Mouse (Mus musculus) common myeloid progenitor, adult 5-6 weeks (primary cell): ENCODE data around the gene Cacnb1. TPM values are rescaled to one million over a fixed set of nuclear protein-coding genes. Genes with fewer than 3 reads are reported as not detected.

Experiments
- ATAC-seq: replicated peaks from 2 replicates; pipeline ENCODE4 v1.8.0; 2016; ENCODE audit warnings: low read depth, mild to moderate bottlenecking, moderate TSS enrichment, inconsistent platforms; ENCODE audit not compliant: poor library complexity, severe bottlenecking
- total RNA-seq: library from RNA; stranded (forward); fragments of 200-1000, 187-1606 nt; gene quantifications from 2 replicates; pipeline ENCODE4 v1.2.3, GENCODE M21; 2017

The Cacnb1 gene
- total RNA-seq, 1 experiment from 2014 or later, result not detected

GRCm38 (mm10) chr11:97994539-97995100, 28.2 kb downstream of the Cacnb1 start:
- ATAC-seq, result peak; percentile 67

- peak; percentile 48 for ATAC-seq
Observed at GRCm38 (mm10) chr11:97988530-97989096, 34.2 kb downstream of the Cacnb1 start.

- ATAC-seq, result peak; percentile 74
Observed at GRCm38 (mm10) chr11:97987551-97988526, 35.0 kb downstream of the Cacnb1 start.

GRCm38 (mm10) chr11:97986738-97987465, 35.9 kb downstream of the Cacnb1 start:
- ATAC-seq, result no peak

- no peak for ATAC-seq
Observed at GRCm38 (mm10) chr11:97985727-97986677, 36.8 kb downstream of the Cacnb1 start, which contains the start of gene Plxdc1. Gene Plxdc1, minus strand, starts transcription at chr11:97986444.

- no peak for ATAC-seq
Observed at GRCm38 (mm10) chr11:97983983-97984382, 38.9 kb downstream of the Cacnb1 start.

- ATAC-seq, result no peak
Observed at GRCm38 (mm10) chr11:97983506-97983905, 39.3 kb downstream of the Cacnb1 start.

- ATAC-seq, result no peak
Observed at GRCm38 (mm10) chr11:97982721-97983120, 40.1 kb downstream of the Cacnb1 start.

- no peak for ATAC-seq
Observed at GRCm38 (mm10) chr11:97980531-97980966, 42.3 kb downstream of the Cacnb1 start.

- no peak for ATAC-seq
Observed at GRCm38 (mm10) chr11:97979824-97980495, 42.9 kb downstream of the Cacnb1 start.

GRCm38 (mm10) chr11:97978392-97978791, 44.4 kb downstream of the Cacnb1 start:
- ATAC-seq, result no peak

- ATAC-seq, result no peak
Observed at GRCm38 (mm10) chr11:97977797-97978196, 45.0 kb downstream of the Cacnb1 start.

- ATAC-seq, result no peak
Observed at GRCm38 (mm10) chr11:97974746-97975145, 48.1 kb downstream of the Cacnb1 start.

GRCm38 (mm10) chr11:97974141-97974540, 48.7 kb downstream of the Cacnb1 start:
- ATAC-seq, result no peak

- no peak for ATAC-seq
Observed at GRCm38 (mm10) chr11:97972434-97972833, 50.4 kb downstream of the Cacnb1 start.

- no peak for ATAC-seq
Observed at GRCm38 (mm10) chr11:97971232-97971631, 51.6 kb downstream of the Cacnb1 start.

- ATAC-seq, result no peak
Observed at GRCm38 (mm10) chr11:97970771-97971170, 52.1 kb downstream of the Cacnb1 start.

GRCm38 (mm10) chr11:97968385-97968784, 54.4 kb downstream of the Cacnb1 start:
- ATAC-seq, result no peak

- ATAC-seq, result no peak
Observed at GRCm38 (mm10) chr11:97967114-97967513, 55.7 kb downstream of the Cacnb1 start.
